Mouse (Mus musculus) liver, adult 2 months (tissue): ENCODE results near the gene Spns1. TPM values are rescaled to one million over a fixed set of nuclear protein-coding genes. Genes with fewer than 3 reads are reported as not detected.
"Not testable (repeated sequence)": the region's sequence is repeated elsewhere in the genome, so short reads cannot be mapped to it uniquely, and the experiment has no call there.

Experiments
- DNase-seq: peaks from one replicate; pipeline ENCODE4 v3.0.0-alpha.2; 2011; ENCODE audit warnings: low read depth, low spot score; ENCODE audit errors: extremely low read depth
- H3K27ac ChIP-seq: fragments of 200-500 bp; replicated peaks from 2 replicates; pipeline ENCODE4 v1.5.1; 2012; ENCODE audit warnings: low read depth, mild to moderate bottlenecking, control low read depth, inconsistent platforms, low read length; ENCODE audit not compliant: insufficient read depth
- H3K27me3 ChIP-seq: fragments of 200-500 bp; 2 replicates; pipeline ENCODE4 v1.6.1; 2012; ENCODE audit warnings: mild to moderate bottlenecking, moderate library complexity, low read length, inconsistent platforms; ENCODE audit not compliant: control insufficient read depth, insufficient read depth
- H3K36me3 ChIP-seq: fragments of 200-500 bp; 2 replicates; pipeline ENCODE4 v1.6.1; 2012; ENCODE audit warnings: low read length, inconsistent platforms; ENCODE audit not compliant: control insufficient read depth, insufficient read depth
- H3K4me1 ChIP-seq: fragments of 200-500 bp; 2 replicates; pipeline ENCODE4 v1.6.1; 2011; ENCODE audit warnings: low read length; ENCODE audit not compliant: control insufficient read depth, insufficient read depth
- H3K4me3 ChIP-seq: fragments of 200-500 bp; 2 replicates; pipeline ENCODE4 v1.5.1; 2011; ENCODE audit warnings: low read depth, mild to moderate bottlenecking, control low read depth, low read length, moderate library complexity; ENCODE audit not compliant: insufficient read depth
- H3K79me2 ChIP-seq: fragments of 200-500 bp; 2 replicates; pipeline ENCODE4 v1.6.1; 2012; ENCODE audit warnings: inconsistent platforms, mild to moderate bottlenecking, low read length, moderate library complexity; ENCODE audit not compliant: control insufficient read depth, insufficient read depth
- H3K9ac ChIP-seq: fragments of 200-500 bp; 2 replicates; pipeline ENCODE4 v1.6.1; 2012; ENCODE audit warnings: low read depth, mild to moderate bottlenecking, control low read depth, inconsistent platforms, low read length
- CTCF ChIP-seq: fragments of 200-500 bp; IDR thresholded peaks from 2 replicates; pipeline ENCODE4 v1.5.1; 2011; ENCODE audit warnings: low read depth, low read length, control low read depth
- POLR2A ChIP-seq: fragments of 200-500 bp; IDR thresholded peaks from 2 replicates; pipeline ENCODE4 v1.6.1; 2011; ENCODE audit warnings: low read length, control low read depth; ENCODE audit not compliant: insufficient read depth; ENCODE audit errors: extremely low read depth
- WGBS: fragments of 180-500 bp; shearing (Covaris S2); methylation state at CpG from one replicate; pipeline ENCODE4 v1.1.7; 2018; 5-methylcytosine and 5-hydroxymethylcytosine counted together
- polyA plus RNA-seq: library from polyadenylated mRNA; depleted of rRNA; stranded (reverse); fragments of >200 nt; gene quantifications from 2 replicates; pipeline ENCODE4 v1.2.3, GENCODE M21; 2012
- total RNA-seq: library from RNA; depleted of rRNA; stranded (reverse); fragments of >200 nt; gene quantifications from 2 replicates; pipeline ENCODE4 v1.2.3, GENCODE M21; 2014

The Spns1 gene
- total and polyA plus RNA-seq, 2 experiments = 14.5 to 74.8 TPM

- H3K79me2 ChIP-seq = no peaks in the 10 kb centered on the region
- WGBS = 86% methylated on average over 2 of the region's 2 CpGs
- no peak overlapping the region for H3K27ac ChIP-seq
- H3K9ac ChIP-seq = no peak overlapping the region
- TF ChIP-seq CTCF (no peak), POLR2A (no peak)
- no peak overlapping the region for H3K4me3 ChIP-seq
- H3K4me1 ChIP-seq = no peaks in the 10 kb centered on the region
- no peaks in the 10 kb centered on the region for H3K27me3 ChIP-seq
- DNase-seq = no peak
- no peaks in the 10 kb centered on the region for H3K36me3 ChIP-seq
Measured at GRCm38 (mm10) chr7:126416615-126417014, 39.4 kb upstream of the Spns1 start.

- no peaks in the 10 kb centered on the region for H3K79me2 ChIP-seq
- H3K36me3 ChIP-seq = no peaks in the 10 kb centered on the region
- DNase-seq = no peak
- H3K27me3 ChIP-seq = no peaks in the 10 kb centered on the region
- H3K9ac ChIP-seq = no peak within 1 kb of the TSS
- 94% methylated on average over 6 of the region's 6 CpGs for WGBS
- no peak for TF ChIP-seq CTCF
- no peak for TF ChIP-seq POLR2A
- H3K4me3 ChIP-seq = no peak within 1 kb of the TSS
- H3K4me1 ChIP-seq = no peaks in the 10 kb centered on the region
- no peak within 1 kb of the TSS for H3K27ac ChIP-seq
Measured at GRCm38 (mm10) chr7:126414725-126415124, 37.5 kb upstream of the Spns1 start, which contains the start of gene Cd19. Gene Cd19 (minus strand): TSS chr7:126414889.

GRCm38 (mm10) chr7:126411061-126411460, 33.8 kb upstream of the Spns1 start:
- Histone ChIP-seq H3K36me3 (no peaks in the 10 kb centered on the region), H3K79me2 (no peaks in the 10 kb centered on the region), H3K27me3 (no peaks in the 10 kb centered on the region), H3K9ac (no peak overlapping the region), H3K4me3 (no peak overlapping the region), H3K27ac (no peak overlapping the region), H3K4me1 (no peaks in the 10 kb centered on the region)
- TF ChIP-seq CTCF (no peak), POLR2A (no peak)
- WGBS = 97% methylated on average over 4 of the region's 4 CpGs
- no peak for DNase-seq

GRCm38 (mm10) chr7:126408686-126409085, 31.4 kb upstream of the Spns1 start:
- no peak for DNase-seq
- WGBS = 79% methylated on average over 2 of the region's 2 CpGs
- H3K27me3 ChIP-seq = no peaks in the 10 kb centered on the region
- no peak overlapping the region for H3K9ac ChIP-seq
- TF ChIP-seq POLR2A = no peak
- no peak for TF ChIP-seq CTCF
- no peaks in the 10 kb centered on the region for H3K36me3 ChIP-seq
- H3K79me2 ChIP-seq = no peaks in the 10 kb centered on the region
- H3K4me3 ChIP-seq = no peak overlapping the region
- no peak overlapping the region for H3K27ac ChIP-seq
- no peaks in the 10 kb centered on the region for H3K4me1 ChIP-seq

- H3K4me1 ChIP-seq, H3K9ac ChIP-seq, H3K27ac ChIP-seq, H3K27me3 ChIP-seq, H3K36me3 ChIP-seq, DNase-seq, H3K4me3 ChIP-seq, H3K79me2 ChIP-seq: not testable (repeated sequence)
- WGBS = 68% methylated on average over 8 of the region's 8 CpGs
Measured at GRCm38 (mm10) chr7:126402518-126402917, 25.3 kb upstream of the Spns1 start.

- Histone ChIP-seq H3K4me1 (peaks cover 5% of the 10 kb centered on the region), H3K9ac (no peak overlapping the region), H3K4me3 (no peak overlapping the region), H3K79me2 (peaks cover 3% of the 10 kb centered on the region; the same call in 1 of the 2 replicates), H3K27me3 (no peaks in the 10 kb centered on the region), H3K36me3 (no peaks in the 10 kb centered on the region), H3K27ac (no peak overlapping the region)
- no peak for TF ChIP-seq POLR2A
- peak; percentile 83 for TF ChIP-seq CTCF
- DNase-seq = peak; percentile 56
- WGBS = 8% methylated on average over 5 of the region's 5 CpGs
Measured at GRCm38 (mm10) chr7:126399548-126399947, 22.3 kb upstream of the Spns1 start.
